Mouse (Mus musculus) right cerebral cortex, adult 2 months (tissue): ENCODE data around the gene Bcl2.
A peak's percentile ranks its signal among the peaks of the same experiment; 100 is the strongest.

ENCODE experiments used
- DNase-seq, 2 experiments: peaks; one replicate each; pipeline ENCODE4 v3.0.0; 2021 to 2022; ENCODE audit warnings: low spot score in 2 of 2

Bcl2 gene

GRCm38 (mm10) chr1:106714530-106714981 is 482 bp upstream of the Bcl2 start:
- DNase-seq = peak in 1 of 2 experiments; percentile 35

GRCm38 (mm10) chr1:106712330-106712729 is 1.7 kb downstream of the Bcl2 start:
- peak; percentile 47 to 64 for DNase-seq

- no peak for DNase-seq
These were observed 2.5 kb downstream of the Bcl2 start for GRCm38 (mm10) chr1:106711356-106712125.

GRCm38 (mm10) chr1:106710202-106710601 is 3.9 kb downstream of the Bcl2 start:
- DNase-seq = no peak

GRCm38 (mm10) chr1:106707036-106707880 is 6.8 kb downstream of the Bcl2 start:
- no peak for DNase-seq

GRCm38 (mm10) chr1:106703183-106703582 is 10.9 kb downstream of the Bcl2 start:
- DNase-seq = no peak

- no peak for DNase-seq
These were observed 11.5 kb downstream of the Bcl2 start for GRCm38 (mm10) chr1:106702471-106703175.

GRCm38 (mm10) chr1:106700520-106701114 is 13.5 kb downstream of the Bcl2 start:
- DNase-seq = no peak

- no peak for DNase-seq
These were observed 17.6 kb downstream of the Bcl2 start for GRCm38 (mm10) chr1:106696472-106696871.

GRCm38 (mm10) chr1:106695649-106696048 is 18.4 kb downstream of the Bcl2 start:
- DNase-seq = no peak

- DNase-seq = no peak
These were observed 19.8 kb downstream of the Bcl2 start for GRCm38 (mm10) chr1:106694316-106694715.

- DNase-seq = no peak
These were observed 21.5 kb downstream of the Bcl2 start for GRCm38 (mm10) chr1:106692599-106692998.

- DNase-seq = no peak
These were observed 23.2 kb downstream of the Bcl2 start for GRCm38 (mm10) chr1:106690887-106691286.

GRCm38 (mm10) chr1:106688161-106688516 is 25.9 kb downstream of the Bcl2 start:
- no peak for DNase-seq

- DNase-seq = peak; percentile 21 to 25
These were observed 26.5 kb downstream of the Bcl2 start for GRCm38 (mm10) chr1:106687435-106688160.

GRCm38 (mm10) chr1:106685702-106686101 is 28.4 kb downstream of the Bcl2 start:
- DNase-seq = no peak

- DNase-seq = no peak
These were observed 29.5 kb downstream of the Bcl2 start for GRCm38 (mm10) chr1:106684546-106684945.

GRCm38 (mm10) chr1:106682829-106683228 is 31.2 kb downstream of the Bcl2 start:
- no peak for DNase-seq

- no peak for DNase-seq
These were observed 34.1 kb downstream of the Bcl2 start for GRCm38 (mm10) chr1:106679800-106680515.

- no peak for DNase-seq
These were observed 36.0 kb downstream of the Bcl2 start for GRCm38 (mm10) chr1:106678060-106678478.
